Mouse (Mus musculus): ENCODE data around the gene C1ra.
"Not testable (repeated sequence)": the region's sequence is repeated elsewhere in the genome, so short reads cannot be mapped to it uniquely, and the experiment has no call there.

- TF ChIP-seq CTCF (IDR thresholded peaks at IDR 0.05; ENCODE audit: control insufficient read depth, insufficient read depth, low read length); POLR2A (IDR thresholded peaks at IDR 0.05; ENCODE audit: borderline replicate concordance, control insufficient read depth, low read depth, low read length): not testable (repeated sequence)
These were observed 36.7 kb upstream of the C1ra start for GRCm38 (mm10) chr6:124475335-124476075.
